Mouse (Mus musculus): ENCODE measurements at regions not wholly inside any gene's neighbourhood (a gene's known extent, or its start where the extent isn't known, plus 50 kb on each side); places are given as distances from the start of the nearest gene placed in this dataset.

DNA sequence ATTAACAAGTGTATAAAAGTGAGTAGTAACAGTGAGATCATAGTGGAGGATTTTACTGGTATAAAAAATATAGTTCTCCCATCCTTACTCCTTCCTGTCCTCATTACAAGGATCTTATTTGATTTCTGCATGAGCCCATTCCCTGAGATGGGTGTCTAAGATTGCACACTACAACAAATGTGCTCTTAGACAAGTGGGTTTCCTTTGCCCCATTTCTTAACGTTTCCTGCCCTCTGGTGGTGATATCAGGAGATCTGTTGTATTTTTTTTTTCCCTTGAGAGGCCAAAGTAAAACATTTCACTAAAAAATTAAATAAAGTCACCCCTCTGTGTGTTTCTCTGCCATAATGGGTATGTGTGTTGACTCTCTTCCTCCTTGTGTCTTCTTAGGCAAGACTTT, 105.1 kb downstream of the Ifng start:
- Histone ChIP-seq H3K4me2 (replicated peaks; ENCODE audit: low read depth) (no peak overlapping the region), H3K36me3 (ENCODE audit: control insufficient read depth, insufficient read depth, low read length) (no peaks in the 10 kb centered on the region), H3K9me3 (ENCODE audit: control insufficient read depth, low read length) (no peaks in the 10 kb centered on the region), H3K4me1 (replicated peaks; ENCODE audit: control insufficient read depth, insufficient read depth) (no peaks in the 10 kb centered on the region), H3K4me3 (ENCODE audit: low read depth, low read length) (no peak overlapping the region), H3K9ac (ENCODE audit: low read length) (no peak overlapping the region), H3K27ac (replicated peaks) (no peak overlapping the region), H3K27me3 (ENCODE audit: control insufficient read depth, insufficient read depth, low read length) (no peaks in the 10 kb centered on the region)
- peak; percentile 68 for TF ChIP-seq CTCF (IDR thresholded peaks at IDR 0.05; ENCODE audit: low read depth)
- TF ChIP-seq EP300 (optimal IDR thresholded peaks at IDR 0.05): no peak
- DNase-seq (ENCODE audit: low spot score): no peak
- no peak for ATAC-seq (ENCODE audit: low FRiP score, low TSS enrichment)
- 4% methylated on average over 1 of the region's 1 CpGs for WGBS

DNA sequence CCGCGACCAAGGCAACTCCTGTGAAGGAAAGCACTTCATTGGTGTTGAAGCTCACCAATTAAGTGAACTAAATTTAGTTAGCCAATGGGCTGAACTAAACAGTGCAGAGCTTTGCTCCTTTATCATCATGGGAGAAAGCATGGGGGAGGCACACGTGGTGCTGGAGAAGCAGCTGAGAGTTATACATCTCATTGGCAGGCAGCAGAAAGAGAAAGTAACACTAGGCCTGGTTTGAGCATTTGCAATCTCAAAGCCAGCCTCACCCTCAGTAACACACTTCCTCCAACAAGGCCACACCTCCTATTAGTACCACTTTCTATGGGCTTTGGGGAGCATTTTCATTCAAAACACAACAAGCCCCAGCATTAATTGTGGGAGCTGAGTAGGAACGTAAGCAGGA, 109.4 kb downstream of the Ifng start:
- Histone ChIP-seq H3K36me3 (ENCODE audit: control insufficient read depth, insufficient read depth, low read length) (no peaks in the 10 kb centered on the region), H3K9ac (ENCODE audit: low read length) (no peak overlapping the region), H3K4me1 (replicated peaks; ENCODE audit: control insufficient read depth, insufficient read depth) (no peaks in the 10 kb centered on the region), H3K4me3 (ENCODE audit: low read depth, low read length) (no peak overlapping the region), H3K27me3 (ENCODE audit: control insufficient read depth, insufficient read depth, low read length) (no peaks in the 10 kb centered on the region), H3K4me2 (replicated peaks; ENCODE audit: low read depth) (no peak overlapping the region), H3K27ac (replicated peaks) (no peak overlapping the region), H3K9me3 (ENCODE audit: control insufficient read depth, low read length) (no peaks in the 10 kb centered on the region)
- TF ChIP-seq EP300 (optimal IDR thresholded peaks at IDR 0.05): no peak
- no peak for TF ChIP-seq CTCF (IDR thresholded peaks at IDR 0.05; ENCODE audit: low read depth)
- no peak for DNase-seq (ENCODE audit: low spot score)
- WGBS: 83% methylated on average over 4 of the region's 4 CpGs
- no peak for ATAC-seq (ENCODE audit: low FRiP score, low TSS enrichment)

- no peaks in the 10 kb centered on the region for H3K27me3 ChIP-seq (ENCODE audit: control insufficient read depth, insufficient read depth, low read length)
- TF ChIP-seq CTCF (IDR thresholded peaks at IDR 0.05; ENCODE audit: low read depth) (no peak), EP300 (optimal IDR thresholded peaks at IDR 0.05) (no peak)
- DNase-seq (ENCODE audit: low spot score): no peak
- no peak overlapping the region for H3K27ac ChIP-seq (replicated peaks)
- H3K4me2 ChIP-seq (replicated peaks; ENCODE audit: low read depth): no peak overlapping the region
- H3K4me1 ChIP-seq (replicated peaks; ENCODE audit: control insufficient read depth, insufficient read depth): no peaks in the 10 kb centered on the region
- H3K36me3 ChIP-seq (ENCODE audit: control insufficient read depth, insufficient read depth, low read length): no peaks in the 10 kb centered on the region
- ATAC-seq (ENCODE audit: low FRiP score, low TSS enrichment): no peak
- 31% methylated on average over 6 of the region's 6 CpGs for WGBS
- no peak overlapping the region for H3K9ac ChIP-seq (ENCODE audit: low read length)
- no peaks in the 10 kb centered on the region for H3K9me3 ChIP-seq (ENCODE audit: control insufficient read depth, low read length)
- no peak overlapping the region for H3K4me3 ChIP-seq (ENCODE audit: low read depth, low read length)
Observed at GRCm38 (mm10) chr10:118558848-118559247, 118.0 kb downstream of the Ifng start.

- TF ChIP-seq CTCF (IDR thresholded peaks at IDR 0.05; ENCODE audit: low read depth) (no peak), EP300 (optimal IDR thresholded peaks at IDR 0.05) (no peak)
- no peaks in the 10 kb centered on the region for H3K9me3 ChIP-seq (ENCODE audit: control insufficient read depth, low read length)
- H3K4me2 ChIP-seq (replicated peaks; ENCODE audit: low read depth): no peak overlapping the region
- no peak overlapping the region for H3K4me3 ChIP-seq (ENCODE audit: low read depth, low read length)
- no peaks in the 10 kb centered on the region for H3K27me3 ChIP-seq (ENCODE audit: control insufficient read depth, insufficient read depth, low read length)
- ATAC-seq (ENCODE audit: low FRiP score, low TSS enrichment) (no peak), DNase-seq (ENCODE audit: low spot score) (no peak)
- no peaks in the 10 kb centered on the region for H3K36me3 ChIP-seq (ENCODE audit: control insufficient read depth, insufficient read depth, low read length)
- H3K9ac ChIP-seq (ENCODE audit: low read length): no peak overlapping the region
- H3K27ac ChIP-seq (replicated peaks): no peak overlapping the region
- WGBS: 76% methylated on average over 8 of the region's 8 CpGs
- H3K4me1 ChIP-seq (replicated peaks; ENCODE audit: control insufficient read depth, insufficient read depth): no peaks in the 10 kb centered on the region
Observed at GRCm38 (mm10) chr10:118564041-118564440, 123.2 kb downstream of the Ifng start.

DNA sequence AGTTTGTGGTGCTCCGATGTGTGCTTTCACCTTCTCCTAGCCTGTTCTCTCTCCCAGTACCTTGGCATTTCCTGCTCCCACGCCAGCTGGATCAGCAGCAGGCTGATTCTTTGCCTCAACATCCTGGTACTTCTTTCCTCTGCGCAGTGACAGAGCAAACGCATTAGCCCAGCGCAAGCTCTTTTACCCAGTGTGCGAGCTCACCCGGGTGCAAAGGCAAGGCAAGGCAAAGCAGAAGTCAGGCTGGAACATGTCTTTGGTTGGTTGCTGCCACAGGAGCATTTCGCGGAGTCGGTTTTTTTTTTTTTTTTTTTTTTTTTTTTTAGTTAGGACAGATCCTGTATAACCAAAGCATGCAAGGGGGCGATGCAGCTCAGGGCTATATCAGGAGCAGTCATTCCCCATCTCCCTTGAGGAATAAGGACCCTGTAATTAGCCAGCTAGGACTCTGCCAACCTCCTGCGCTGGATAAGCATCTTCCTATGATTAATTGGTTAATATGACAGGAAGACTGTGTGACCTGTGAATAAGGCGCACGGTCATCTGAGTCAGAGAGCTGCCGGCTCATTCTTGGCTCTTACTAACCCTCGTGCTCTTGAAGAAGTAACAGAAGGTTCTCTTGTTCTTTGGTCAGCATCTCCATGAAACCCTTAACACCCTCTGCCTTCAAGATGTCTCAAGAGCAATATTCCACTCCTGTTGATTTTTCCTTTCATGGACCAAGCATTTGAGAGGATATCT, 123.9 kb downstream of the Ifng start:
- Histone ChIP-seq H3K4me3 (ENCODE audit: low read depth, low read length) (no peak overlapping the region), H3K9me3 (ENCODE audit: control insufficient read depth, low read length) (no peaks in the 10 kb centered on the region), H3K27ac (replicated peaks) (no peak overlapping the region), H3K9ac (ENCODE audit: low read length) (no peak overlapping the region), H3K4me1 (replicated peaks; ENCODE audit: control insufficient read depth, insufficient read depth) (no peaks in the 10 kb centered on the region), H3K27me3 (ENCODE audit: control insufficient read depth, insufficient read depth, low read length) (no peaks in the 10 kb centered on the region), H3K4me2 (replicated peaks; ENCODE audit: low read depth) (no peak overlapping the region), H3K36me3 (ENCODE audit: control insufficient read depth, insufficient read depth, low read length) (no peaks in the 10 kb centered on the region)
- TF ChIP-seq EP300 (optimal IDR thresholded peaks at IDR 0.05) (no peak), CTCF (IDR thresholded peaks at IDR 0.05; ENCODE audit: low read depth) (no peak)
- ATAC-seq (ENCODE audit: low FRiP score, low TSS enrichment): no peak
- 61% methylated on average over 16 of the region's 16 CpGs for WGBS
- no peak for DNase-seq (ENCODE audit: low spot score)

- Histone ChIP-seq H3K4me2 (replicated peaks; ENCODE audit: low read depth) (no peak overlapping the region), H3K36me3 (ENCODE audit: control insufficient read depth, insufficient read depth, low read length) (no peaks in the 10 kb centered on the region), H3K27me3 (ENCODE audit: control insufficient read depth, insufficient read depth, low read length) (no peaks in the 10 kb centered on the region), H3K9ac (ENCODE audit: low read length) (no peak overlapping the region), H3K4me1 (replicated peaks; ENCODE audit: control insufficient read depth, insufficient read depth) (no peaks in the 10 kb centered on the region), H3K27ac (replicated peaks) (no peak overlapping the region), H3K4me3 (ENCODE audit: low read depth, low read length) (no peak overlapping the region), H3K9me3 (ENCODE audit: control insufficient read depth, low read length) (no peaks in the 10 kb centered on the region)
- TF ChIP-seq CTCF (IDR thresholded peaks at IDR 0.05; ENCODE audit: low read depth): no peak
- no peak for TF ChIP-seq EP300 (optimal IDR thresholded peaks at IDR 0.05)
- ATAC-seq (ENCODE audit: low FRiP score, low TSS enrichment) (no peak), DNase-seq (ENCODE audit: low spot score) (no peak)
- WGBS: 81% methylated on average over 10 of the region's 10 CpGs
Observed at GRCm38 (mm10) chr10:118568617-118569016, 127.8 kb downstream of the Ifng start.

Data from stomach, postnatal 0 days (tissue).